Mouse (Mus musculus) MEL (cell line): ENCODE measurements around the gene Cdk7. TPM values are rescaled to one million over a fixed set of nuclear protein-coding genes. Genes with fewer than 3 reads are reported as not detected.

Source experiments
- DNase-seq: peaks from one replicate; pipeline ENCODE4 v3.0.0; 2011; ENCODE audit warnings: low read depth, low spot score
- H3K27ac ChIP-seq: 2 replicates; pipeline ENCODE4 v1.5.1; 2012; ENCODE audit warnings: low read depth, mild to moderate bottlenecking, control low read depth, low read length, moderate library complexity; ENCODE audit not compliant: control insufficient read depth
- H3K27me3 ChIP-seq, 2 experiments: fragments of 150-350 bp in 1 of 2; sonication (generic) in 1 of 2; 2 replicates each; pipeline ENCODE4 v1.6.1; 2012; ENCODE audit warnings: low read length in 2 of 2, mild to moderate bottlenecking in 2 of 2, improper control_type of control experiment in 1 of 2, moderate library complexity in 1 of 2; ENCODE audit not compliant: insufficient read depth in 2 of 2, control insufficient read depth in 1 of 2
- H3K36me3 ChIP-seq, 2 experiments: 2 replicates each; pipeline ENCODE4 v1.6.1; 2012 to 2014; ENCODE audit warnings: low read length in 2 of 2, improper control_type of control experiment in 1 of 2, inconsistent platforms in 1 of 2, mild to moderate bottlenecking in 1 of 2; ENCODE audit not compliant: insufficient read depth in 2 of 2, control insufficient read depth in 1 of 2
- H3K4me1 ChIP-seq, 2 experiments: fragments of 150-350 bp in 1 of 2; sonication (generic) in 1 of 2; 2 replicates each; pipeline ENCODE4 v1.6.1; 2012; ENCODE audit warnings: low read length in 2 of 2, improper control_type of control experiment in 1 of 2, mild to moderate bottlenecking in 1 of 2; ENCODE audit not compliant: insufficient read depth in 2 of 2, control insufficient read depth in 1 of 2
- H3K4me3 ChIP-seq, 2 experiments: fragments of 150-350 bp in 1 of 2; sonication (generic) in 1 of 2; 2 replicates each; pipeline ENCODE4 v1.5.1; 2012; ENCODE audit warnings: low read depth in 2 of 2, low read length in 2 of 2, mild to moderate bottlenecking in 2 of 2, moderate library complexity in 2 of 2, control low read depth in 1 of 2, improper control_type of control experiment in 1 of 2; ENCODE audit not compliant: control insufficient read depth in 1 of 2, insufficient read depth in 1 of 2
- H3K79me2 ChIP-seq: 2 replicates; pipeline ENCODE4 v1.6.1; 2012; ENCODE audit warnings: mild to moderate bottlenecking, low read length, moderate library complexity; ENCODE audit not compliant: control insufficient read depth, poor library complexity, insufficient read depth
- H3K9ac ChIP-seq: 2 replicates; pipeline ENCODE4 v1.6.1; 2012; ENCODE audit warnings: low read depth, mild to moderate bottlenecking, control low read depth, low read length, moderate library complexity; ENCODE audit not compliant: control insufficient read depth, poor library complexity, severe bottlenecking
- H3K9me3 ChIP-seq: fragments of 150-350 bp; sonication (generic); replicated peaks from 2 replicates; pipeline ENCODE4 v1.6.1; 2012; ENCODE audit warnings: mild to moderate bottlenecking, low read length, improper control_type of control experiment, moderate library complexity; ENCODE audit not compliant: insufficient read depth
- CHD2 ChIP-seq: IDR thresholded peaks from 2 replicates; pipeline ENCODE4 v1.6.1; 2011; ENCODE audit warnings: low read length, improper control_type of control experiment
- CTCF ChIP-seq, 3 experiments: IDR thresholded peaks in 2 of 3; conservative IDR thresholded peaks in 1 of 3; 2 replicates each; pipeline ENCODE4 v1.5.1; 2011 to 2012; ENCODE audit warnings: low read length in 3 of 3, low read depth in 2 of 3, mild to moderate bottlenecking in 2 of 3, improper control_type of control experiment in 1 of 3, inconsistent platforms in 1 of 3, mixed read lengths in 1 of 3, moderate library complexity in 1 of 3; ENCODE audit not compliant: control insufficient read depth in 1 of 3, insufficient read depth in 1 of 3, poor library complexity in 1 of 3, severe bottlenecking in 1 of 3
- E2F4 ChIP-seq: IDR thresholded peaks from 2 replicates; pipeline ENCODE4 v1.6.1; 2011; ENCODE audit warnings: low read depth, low read length, improper control_type of control experiment, borderline replicate concordance
- EP300 ChIP-seq, 2 experiments: IDR thresholded peaks; 2 replicates each; pipeline ENCODE4 v1.6.1; 2011; ENCODE audit warnings: improper control_type of control experiment in 2 of 2, low read length in 2 of 2, low read depth in 1 of 2, mild to moderate bottlenecking in 1 of 2
- ETS1 ChIP-seq: IDR thresholded peaks from 2 replicates; pipeline ENCODE4 v1.6.1; 2012; ENCODE audit warnings: low read depth, mild to moderate bottlenecking, inconsistent platforms, low read length, improper control_type of control experiment, moderate library complexity
- GATA1 ChIP-seq: IDR thresholded peaks from 2 replicates; pipeline ENCODE4 v1.6.1; 2011; ENCODE audit warnings: low read depth, low read length, improper control_type of control experiment
- JUND ChIP-seq: IDR thresholded peaks from 2 replicates; pipeline ENCODE4 v1.6.1; 2011; ENCODE audit warnings: low read depth, mild to moderate bottlenecking, improper control_type of control experiment, low read length
- KAT2A ChIP-seq: conservative IDR thresholded peaks from 2 replicates; pipeline ENCODE4 v1.6.1; 2012; ENCODE audit warnings: low read depth, low read length, improper control_type of control experiment, inconsistent platforms
- MXI1 ChIP-seq: IDR thresholded peaks from 2 replicates; pipeline ENCODE4 v1.6.1; 2011; ENCODE audit warnings: mild to moderate bottlenecking, low read depth, low read length, improper control_type of control experiment
- NELFE ChIP-seq: IDR thresholded peaks from 2 replicates; pipeline ENCODE4 v1.6.1; 2011; ENCODE audit warnings: low read depth, low read length, improper control_type of control experiment
- POLR2A ChIP-seq, 2 experiments: IDR thresholded peaks; 2 replicates each; pipeline ENCODE4 v1.6.1; 2011 to 2012; ENCODE audit warnings: low read length in 2 of 2, mild to moderate bottlenecking in 2 of 2, control low read depth in 1 of 2, improper control_type of control experiment in 1 of 2, low read depth in 1 of 2, moderate library complexity in 1 of 2; ENCODE audit not compliant: control insufficient read depth in 1 of 2, insufficient read depth in 1 of 2, poor library complexity in 1 of 2
- POLR2AphosphoS2 ChIP-seq: IDR thresholded peaks from 2 replicates; pipeline ENCODE4 v1.6.1; 2011; ENCODE audit warnings: low read length, improper control_type of control experiment
- POLR2AphosphoS5 ChIP-seq: IDR thresholded peaks from 2 replicates; pipeline ENCODE4 v1.6.1; 2012; ENCODE audit warnings: low read depth, borderline replicate concordance, mild to moderate bottlenecking, inconsistent platforms, low read length, moderate library complexity, mixed read lengths
- RAD21 ChIP-seq: IDR thresholded peaks from 2 replicates; pipeline ENCODE4 v1.6.1; 2011; ENCODE audit warnings: mild to moderate bottlenecking, low read depth, low read length, improper control_type of control experiment
- RCOR1 ChIP-seq: IDR thresholded peaks from 2 replicates; pipeline ENCODE4 v1.6.1; 2012; ENCODE audit warnings: low read depth, mild to moderate bottlenecking, inconsistent platforms, low read length, improper control_type of control experiment
- SIN3A ChIP-seq: IDR thresholded peaks from 2 replicates; pipeline ENCODE4 v1.6.1; 2012; ENCODE audit warnings: low read length, improper control_type of control experiment, inconsistent platforms
- SMC3 ChIP-seq: IDR thresholded peaks from 2 replicates; pipeline ENCODE4 v1.6.1; 2011; ENCODE audit warnings: low read depth, low read length, improper control_type of control experiment
- TAL1 ChIP-seq: IDR thresholded peaks from 2 replicates; pipeline ENCODE4 v1.6.1; 2012; ENCODE audit warnings: mild to moderate bottlenecking, inconsistent platforms, low read length, moderate library complexity, mixed read lengths
- TCF12 ChIP-seq: IDR thresholded peaks from 2 replicates; pipeline ENCODE4 v1.6.1; 2014; ENCODE audit warnings: low read depth, mild to moderate bottlenecking, inconsistent platforms, low read length, improper control_type of control experiment, moderate library complexity
- ZMIZ1 ChIP-seq: IDR thresholded peaks from 2 replicates; pipeline ENCODE4 v1.6.1; 2012; ENCODE audit warnings: low read depth, mild to moderate bottlenecking, inconsistent platforms, low read length, improper control_type of control experiment, moderate library complexity
- ZNF384 ChIP-seq: IDR thresholded peaks from 2 replicates; pipeline ENCODE4 v1.6.1; 2012; ENCODE audit warnings: low read depth, mild to moderate bottlenecking, inconsistent platforms, low read length, improper control_type of control experiment
- polyA plus RNA-seq, 2 experiments: library from polyadenylated mRNA; stranded (reverse) in 1 of 2; unstranded in 1 of 2; fragments of >175 nt in 1 of 2; fragments of >200 nt in 1 of 2; gene quantifications; 2 replicates each; pipeline versions ENCODE4 v1.2.1 to v1.2.4; 2012; ENCODE audit warnings: low replicate concordance in 2 of 2, low read depth in 1 of 2; ENCODE audit not compliant: insufficient read length in 2 of 2, insufficient read depth in 1 of 2, missing spikeins in 1 of 2
- total RNA-seq: library from RNA; depleted of rRNA; stranded (reverse); fragments of 300-350 nt; gene quantifications from 2 replicates; pipeline ENCODE4 v1.2.3, GENCODE M21; 2012

Gene Cdk7
- total and polyA plus RNA-seq, 3 experiments: 67.7 to 87.1 TPM; not detected in 1

- TF ChIP-seq RAD21: no peak
- no peak for TF ChIP-seq GATA1
- TF ChIP-seq, all 39 proteins: peak for 18
Measured at GRCm38 (mm10) chr13:100730861-100731176, at the start of gene Cdk7 (continued).

- Histone ChIP-seq H3K36me3 (peaks cover 8 to 43% of the 10 kb centered on the region in 2 experiments; a peak in 3 of 4 replicates), H3K79me2 (peaks cover 10% of the 10 kb centered on the region), H3K4me1 (peaks cover 15 to 36% of the 10 kb centered on the region in 2 experiments), H3K9ac (no peak overlapping the region), H3K27me3 (no peaks in the 10 kb centered on the region), H3K4me3 (no peak overlapping the region), H3K9me3 (no peaks in the 10 kb centered on the region), H3K27ac (peak overlapping the region; percentile 77)
- peak; percentile 95 for TF ChIP-seq TAL1
- peak; percentile 88 to 94 for TF ChIP-seq EP300 (IDR thresholded peaks at IDR 0.05; ENCODE audit: low read depth in 1 of 2, low read length in 2 of 2)
- TF ChIP-seq SMC3: 0 out of 2 replicates have a peak, but pooled peaks have one; percentile 6
- peak; percentile 95 for TF ChIP-seq GATA1
- TF ChIP-seq ZMIZ1: peak; percentile 10; the same call in 1 of the 2 replicates
- no peak for TF ChIP-seq ZNF384
- peak; percentile 74 for TF ChIP-seq POLR2AphosphoS2
- TF ChIP-seq KAT2A: no peak
- no peak for TF ChIP-seq NELFE
- TF ChIP-seq TCF12: peak; percentile 98
- TF ChIP-seq CHD2: no peak; the same call in 1 of the 2 replicates
- peak in 1 of 2 experiments; percentile 51; a peak in 2 of 4 replicates for TF ChIP-seq POLR2A (IDR thresholded peaks at IDR 0.05; ENCODE audit: control insufficient read depth in 1 of 2, insufficient read depth in 1 of 2, low read depth in 1 of 2, low read length in 2 of 2, poor library complexity in 1 of 2)
- peak; percentile 77 for TF ChIP-seq SIN3A
- peak; percentile 76; the same call in 1 of the 2 replicates for TF ChIP-seq ETS1
- TF ChIP-seq RCOR1: peak; percentile 95; the same call in 1 of the 2 replicates
- 0 out of 2 replicates have a peak, but pooled peaks have one; percentile 34 for TF ChIP-seq MXI1
- TF ChIP-seq RAD21: no peak
- peak; percentile 93 for DNase-seq
Measured at GRCm38 (mm10) chr13:100777491-100777890, 46.8 kb upstream of the Cdk7 start.

- Histone ChIP-seq H3K79me2 (peaks cover 10% of the 10 kb centered on the region), H3K9ac (no peak overlapping the region), H3K4me3 (no peak overlapping the region), H3K27ac (peak overlapping the region; percentile 49), H3K27me3 (no peaks in the 10 kb centered on the region), H3K36me3 (peaks cover under 1 to 40% of the 10 kb centered on the region in 2 experiments; a peak in 3 of 4 replicates), H3K4me1 (peaks cover 15 to 36% of the 10 kb centered on the region in 2 experiments), H3K9me3 (no peaks in the 10 kb centered on the region)
- DNase-seq: peak; percentile 27
- TF ChIP-seq JUND (no peak), RCOR1 (0 out of 2 replicates have a peak, but pooled peaks have one; percentile 20), POLR2AphosphoS5 (no peak), EP300 (IDR thresholded peaks at IDR 0.05; ENCODE audit: low read depth in 1 of 2, low read length in 2 of 2) (peak in 1 of 2 experiments; percentile 33; a peak in 1 of 4 replicates), TAL1 (peak; percentile 60; the same call in 1 of the 2 replicates), MXI1 (0 out of 2 replicates have a peak, but pooled peaks have one; percentile 18), E2F4 (no peak), CTCF (IDR thresholded peaks at IDR 0.05 in 2 of 3, conservative IDR thresholded peaks at IDR 0.05 in 1 of 3; ENCODE audit: control insufficient read depth in 1 of 3, insufficient read depth in 1 of 3, low read depth in 2 of 3, low read length in 3 of 3, poor library complexity in 1 of 3, severe bottlenecking in 1 of 3) (no peak)
Measured at GRCm38 (mm10) chr13:100776710-100777109, 46.0 kb upstream of the Cdk7 start.
